ENCODE assay signal across 23 mouse cellular contexts in the genomic region with DNA sequence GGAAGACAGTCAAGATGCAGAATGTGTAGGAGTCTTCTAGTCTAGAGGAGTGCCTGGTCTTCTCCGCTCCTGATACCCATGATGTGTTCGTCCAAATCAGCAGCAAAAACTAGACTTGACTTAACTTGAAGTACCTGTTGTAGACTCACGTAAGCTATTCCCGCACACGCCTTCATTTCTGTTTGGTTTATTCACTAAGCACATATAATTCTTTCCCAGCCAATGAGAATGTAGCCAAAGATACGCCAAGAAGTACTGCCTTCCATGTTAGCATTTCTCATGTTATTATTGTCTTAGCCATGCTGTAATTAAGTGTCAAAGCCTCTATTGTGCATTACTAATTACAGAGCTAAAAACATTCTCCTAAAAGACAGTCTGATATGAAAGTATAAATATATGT. TPM values are rescaled to one million over a fixed set of nuclear protein-coding genes. Genes with fewer than 3 reads are reported as not detected.
"Had no signal": no experiment of that assay in that cellular context is flagged by ENCODE, and none has a peak within 500 bp of the region (broad histone marks: within the 10 kb centered on the region; RNA-seq: fewer than 3 reads in every experiment).

Cldn17 (minus strand) TSS at position 101 of the 400 bp plus-strand sequence.

- H3K4me1 ChIP-seq: neural tube, embryonic 12.5 days; neural tube, embryonic 13.5 days; neural tube, embryonic 15.5 days; stomach, embryonic 15.5 days had no signal

- H3K36me3 ChIP-seq: neural tube, embryonic 12.5 days; neural tube, embryonic 13.5 days; neural tube, embryonic 15.5 days; stomach, embryonic 15.5 days had no signal

- H3K27me3 ChIP-seq: neural tube, embryonic 12.5 days; neural tube, embryonic 13.5 days; neural tube, embryonic 15.5 days; stomach, embryonic 15.5 days had no signal

- H3K4me2 ChIP-seq: neural tube, embryonic 12.5 days; neural tube, embryonic 13.5 days; neural tube, embryonic 15.5 days; stomach, embryonic 15.5 days had no signal

- DNase-seq: retina, postnatal 1 day; right cerebral cortex, adult 18-20 months; right cerebral cortex, postnatal 14 days; right cerebral cortex, postnatal 25 days; right cerebral cortex, postnatal 4 days; spleen, adult 18-20 months; thymus, adult 18-20 months; thymus, adult 2 months; thymus, postnatal 14 days; thymus, postnatal 25 days; thymus, postnatal 36 days; thymus, postnatal 4 days had no signal

- H3K4me3 ChIP-seq: neural tube, embryonic 12.5 days; neural tube, embryonic 13.5 days; neural tube, embryonic 15.5 days; stomach, embryonic 15.5 days had no signal

- H3K9me3 ChIP-seq: neural tube, embryonic 12.5 days; neural tube, embryonic 13.5 days; neural tube, embryonic 15.5 days; stomach, embryonic 15.5 days had no signal

- H3K9ac ChIP-seq: neural tube, embryonic 12.5 days; neural tube, embryonic 13.5 days; neural tube, embryonic 15.5 days; stomach, embryonic 15.5 days had no signal

- H3K27ac ChIP-seq: neural tube, embryonic 12.5 days; neural tube, embryonic 13.5 days; neural tube, embryonic 15.5 days; stomach, embryonic 15.5 days had no signal

RNA-seq across cellular contexts. Expression of gene Cldn17, which starts in this region (rescaled TPM):
- polyA plus RNA-seq: neural tube, embryonic 12.5 days; neural tube, embryonic 13.5 days; neural tube, embryonic 14.5 days; neural tube, embryonic 15.5 days; small intestine, adult 2 months; spleen, adult 2 months; stomach, embryonic 14.5 days; testis, adult 2 months; thymus, adult 2 months; thymus, postnatal 0 days; urinary bladder, adult 2 months had no signal
